Mouse (Mus musculus) bone marrow macrophage, adult 2 months (primary cell): Measurements from ENCODE around the gene Hivep2.

Source experiments
- CTCF ChIP-seq: IDR thresholded peaks from 2 replicates; pipeline ENCODE4 v1.5.1; 2012; ENCODE audit warnings: low read depth, mild to moderate bottlenecking, low read length, moderate library complexity
- POLR2A ChIP-seq: IDR thresholded peaks from 2 replicates; pipeline ENCODE4 v1.6.1; 2012; ENCODE audit warnings: mild to moderate bottlenecking, low read depth, low read length, borderline replicate concordance

DNA sequence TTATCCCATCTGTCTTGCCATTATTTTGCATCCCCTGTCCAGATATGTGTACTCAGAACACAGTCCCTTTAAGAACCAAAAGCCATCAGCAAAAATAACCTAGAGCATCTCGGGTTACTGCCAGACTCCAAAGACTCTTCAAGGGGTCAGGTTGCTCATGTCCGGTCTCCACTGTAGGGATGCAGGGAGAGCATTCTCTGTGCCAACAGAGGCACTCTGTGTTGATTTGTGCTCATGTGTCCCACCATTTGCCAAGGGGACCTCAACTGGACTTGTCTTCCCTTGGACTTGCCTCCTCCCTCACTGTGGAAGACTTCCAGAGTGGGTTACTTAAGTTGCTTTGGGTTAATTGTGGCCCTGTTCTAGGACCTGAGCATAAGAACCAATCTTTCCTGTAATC, 43.8 kb downstream of the Hivep2 start:
- TF ChIP-seq CTCF (no peak), POLR2A (no peak)
